Mouse (Mus musculus): ENCODE results near the gene Gcnt2. TPM values are rescaled to one million over a fixed set of nuclear protein-coding genes. Genes with fewer than 3 reads are reported as not detected.

Gcnt2 gene
- polyA plus RNA-seq, 1 experiment = 5.3 TPM

- Histone ChIP-seq H3K27me3 (ENCODE audit: control insufficient read depth, insufficient read depth, insufficient read length) (no peaks in the 10 kb centered on the region), H3K4me3 (no peak overlapping the region), H3K36me3 (ENCODE audit: control insufficient read depth, insufficient read depth) (no peaks in the 10 kb centered on the region), H3K4me2 (ENCODE audit: low read depth) (no peak overlapping the region), H3K79me2 (ENCODE audit: control insufficient read depth, insufficient read depth) (no peaks in the 10 kb centered on the region), H3ac (ENCODE audit: control insufficient read depth, insufficient read length) (no peak overlapping the region)
- TF ChIP-seq MAX (IDR thresholded peaks at IDR 0.05; ENCODE audit: low read depth) (no peak), SRF (IDR thresholded peaks at IDR 0.05; ENCODE audit: control insufficient read depth, insufficient read length, low read depth) (no peak), REST (IDR thresholded peaks at IDR 0.05; ENCODE audit: insufficient read depth, insufficient read length) (no peak), CEBPB (IDR thresholded peaks at IDR 0.05; ENCODE audit: insufficient read depth, poor library complexity, severe bottlenecking) (no peak), USF1 (IDR thresholded peaks at IDR 0.05; ENCODE audit: low read depth) (no peak), POLR2AphosphoS2 (IDR thresholded peaks at IDR 0.05; ENCODE audit: insufficient read length, low read depth) (no peak), TCF3 (IDR thresholded peaks at IDR 0.05; ENCODE audit: insufficient read length, low read depth) (no peak), MYOG (IDR thresholded peaks at IDR 0.05; ENCODE audit: control insufficient read depth in 1 of 3, insufficient read depth in 1 of 3, insufficient read length in 2 of 3, low read depth in 2 of 3) (no peak), TCF12 (IDR thresholded peaks at IDR 0.05; ENCODE audit: insufficient read depth, poor library complexity, severe bottlenecking) (no peak)
Observed at GRCm38 (mm10) chr13:40967609-40968008, 108.1 kb downstream of the Gcnt2 start.

- TF ChIP-seq SRF (IDR thresholded peaks at IDR 0.05; ENCODE audit: control insufficient read depth, insufficient read length, low read depth) (no peak), E2F4 (IDR thresholded peaks at IDR 0.05; ENCODE audit: insufficient read depth) (no peak), CEBPB (IDR thresholded peaks at IDR 0.05; ENCODE audit: insufficient read depth, poor library complexity, severe bottlenecking) (no peak), POLR2AphosphoS2 (IDR thresholded peaks at IDR 0.05; ENCODE audit: insufficient read length, low read depth) (no peak), REST (IDR thresholded peaks at IDR 0.05; ENCODE audit: insufficient read depth, insufficient read length) (no peak), USF1 (IDR thresholded peaks at IDR 0.05; ENCODE audit: low read depth) (no peak), MAX (IDR thresholded peaks at IDR 0.05; ENCODE audit: low read depth) (no peak), TCF12 (IDR thresholded peaks at IDR 0.05; ENCODE audit: insufficient read depth, poor library complexity, severe bottlenecking) (no peak), TCF3 (IDR thresholded peaks at IDR 0.05; ENCODE audit: insufficient read length, low read depth) (no peak), MYOG (IDR thresholded peaks at IDR 0.05; ENCODE audit: control insufficient read depth in 1 of 3, insufficient read depth in 1 of 3, insufficient read length in 2 of 3, low read depth in 2 of 3) (no peak), POLR2A (IDR thresholded peaks at IDR 0.05; ENCODE audit: insufficient read length, low read depth) (no peak), MYOD1 (IDR thresholded peaks at IDR 0.05; ENCODE audit: control insufficient read depth in 1 of 3, insufficient read length in 2 of 3, low read depth in 2 of 3) (no peak)
- Histone ChIP-seq H3ac (ENCODE audit: control insufficient read depth, insufficient read length) (no peak overlapping the region), H3K4me3 (no peak overlapping the region), H3K27me3 (ENCODE audit: control insufficient read depth, insufficient read depth, insufficient read length) (no peaks in the 10 kb centered on the region), H3K79me2 (ENCODE audit: control insufficient read depth, insufficient read depth) (no peaks in the 10 kb centered on the region), H3K4me2 (ENCODE audit: low read depth) (no peak overlapping the region), H3K36me3 (ENCODE audit: control insufficient read depth, insufficient read depth) (no peaks in the 10 kb centered on the region)
Observed at GRCm38 (mm10) chr13:40968564-40968963, 109.0 kb downstream of the Gcnt2 start.

- H3ac ChIP-seq (ENCODE audit: control insufficient read depth, insufficient read length) = no peak overlapping the region
Observed at GRCm38 (mm10) chr13:40969761-40970390, 110.3 kb downstream of the Gcnt2 start.

GRCm38 (mm10) chr13:40971261-40971660 lies 111.7 kb downstream of the Gcnt2 start:
- Histone ChIP-seq H3K79me2 (ENCODE audit: control insufficient read depth, insufficient read depth) (no peaks in the 10 kb centered on the region), H3ac (ENCODE audit: control insufficient read depth, insufficient read length) (no peak overlapping the region)
- TF ChIP-seq POLR2AphosphoS2 (IDR thresholded peaks at IDR 0.05; ENCODE audit: insufficient read length, low read depth) (no peak), REST (IDR thresholded peaks at IDR 0.05; ENCODE audit: insufficient read depth, insufficient read length) (no peak), MYOD1 (IDR thresholded peaks at IDR 0.05; ENCODE audit: control insufficient read depth in 1 of 3, insufficient read length in 2 of 3, low read depth in 2 of 3) (no peak), MAX (IDR thresholded peaks at IDR 0.05; ENCODE audit: low read depth) (no peak), MYOG (IDR thresholded peaks at IDR 0.05; ENCODE audit: control insufficient read depth in 1 of 3, insufficient read depth in 1 of 3, insufficient read length in 2 of 3, low read depth in 2 of 3) (no peak), SRF (IDR thresholded peaks at IDR 0.05; ENCODE audit: control insufficient read depth, insufficient read length, low read depth) (no peak), E2F4 (IDR thresholded peaks at IDR 0.05; ENCODE audit: insufficient read depth) (no peak)

More at GRCm38 (mm10) chr13:40969761-40970390, 110.3 kb downstream of the Gcnt2 start:
- H3K27me3 ChIP-seq (ENCODE audit: control insufficient read depth, insufficient read depth, insufficient read length) = no peaks in the 10 kb centered on the region
- H3K36me3 ChIP-seq (ENCODE audit: control insufficient read depth, insufficient read depth) = no peaks in the 10 kb centered on the region
- no peak overlapping the region for H3K4me3 ChIP-seq
- no peak for TF ChIP-seq SRF (IDR thresholded peaks at IDR 0.05; ENCODE audit: control insufficient read depth, insufficient read length, low read depth)
- no peak for TF ChIP-seq MYOD1 (IDR thresholded peaks at IDR 0.05; ENCODE audit: control insufficient read depth in 1 of 3, insufficient read length in 2 of 3, low read depth in 2 of 3)
- TF ChIP-seq TCF3 (IDR thresholded peaks at IDR 0.05; ENCODE audit: insufficient read length, low read depth) = no peak
- TF ChIP-seq TCF12 (IDR thresholded peaks at IDR 0.05; ENCODE audit: insufficient read depth, poor library complexity, severe bottlenecking) = no peak
- TF ChIP-seq MAX (IDR thresholded peaks at IDR 0.05; ENCODE audit: low read depth) = no peak
- no peak for TF ChIP-seq POLR2A (IDR thresholded peaks at IDR 0.05; ENCODE audit: insufficient read length, low read depth)
- TF ChIP-seq MYOG (IDR thresholded peaks at IDR 0.05; ENCODE audit: control insufficient read depth in 1 of 3, insufficient read depth in 1 of 3, insufficient read length in 2 of 3, low read depth in 2 of 3) = no peak
- no peak overlapping the region for H3K4me2 ChIP-seq (ENCODE audit: low read depth)
- H3K79me2 ChIP-seq (ENCODE audit: control insufficient read depth, insufficient read depth) = no peaks in the 10 kb centered on the region

GRCm38 (mm10) chr13:40971831-40972230 lies 112.3 kb downstream of the Gcnt2 start:
- Histone ChIP-seq H3K4me2 (ENCODE audit: low read depth) (no peak overlapping the region), H3K79me2 (ENCODE audit: control insufficient read depth, insufficient read depth) (no peaks in the 10 kb centered on the region), H3K4me3 (no peak overlapping the region), H3K27me3 (ENCODE audit: control insufficient read depth, insufficient read depth, insufficient read length) (no peaks in the 10 kb centered on the region), H3K36me3 (ENCODE audit: control insufficient read depth, insufficient read depth) (no peaks in the 10 kb centered on the region), H3ac (ENCODE audit: control insufficient read depth, insufficient read length) (no peak overlapping the region)
- no peak for TF ChIP-seq TCF12 (IDR thresholded peaks at IDR 0.05; ENCODE audit: insufficient read depth, poor library complexity, severe bottlenecking)
- no peak for TF ChIP-seq POLR2A (IDR thresholded peaks at IDR 0.05; ENCODE audit: insufficient read length, low read depth)

More at GRCm38 (mm10) chr13:40971261-40971660, 111.7 kb downstream of the Gcnt2 start:
- Histone ChIP-seq H3K4me3 (no peak overlapping the region), H3K36me3 (ENCODE audit: control insufficient read depth, insufficient read depth) (no peaks in the 10 kb centered on the region), H3K27me3 (ENCODE audit: control insufficient read depth, insufficient read depth, insufficient read length) (no peaks in the 10 kb centered on the region), H3K4me2 (ENCODE audit: low read depth) (no peak overlapping the region)

Measured in myocyte (in vitro differentiated cells).